Mouse (Mus musculus) kidney, adult 2 months (tissue): Measurements from ENCODE around the gene Chic2. TPM values are rescaled to one million over a fixed set of nuclear protein-coding genes. Genes with fewer than 3 reads are reported as not detected.

ENCODE experiments used
- DNase-seq: peaks from one replicate; pipeline ENCODE4 v3.0.0; 2021
- H3K27ac ChIP-seq: fragments of 200-500 bp; 2 replicates; pipeline ENCODE4 v1.5.1; 2012; ENCODE audit warnings: low read depth, low read length, control low read depth, inconsistent platforms; ENCODE audit not compliant: insufficient read depth
- H3K27me3 ChIP-seq: fragments of 200-500 bp; replicated peaks from 2 replicates; pipeline ENCODE4 v1.6.1; 2012; ENCODE audit warnings: mild to moderate bottlenecking, moderate library complexity, low read length, inconsistent platforms; ENCODE audit not compliant: control insufficient read depth, insufficient read depth
- H3K36me3 ChIP-seq: fragments of 200-500 bp; 2 replicates; pipeline ENCODE4 v1.6.1; 2012; ENCODE audit warnings: mild to moderate bottlenecking, moderate library complexity, low read length, inconsistent platforms; ENCODE audit not compliant: control insufficient read depth, insufficient read depth
- H3K4me1 ChIP-seq: fragments of 200-500 bp; 2 replicates; pipeline ENCODE4 v1.6.1; 2011; ENCODE audit warnings: low read length; ENCODE audit not compliant: control insufficient read depth, insufficient read depth
- H3K4me3 ChIP-seq: fragments of 200-500 bp; 2 replicates; pipeline ENCODE4 v1.5.1; 2011; ENCODE audit warnings: mild to moderate bottlenecking, low read depth, low read length, control low read depth; ENCODE audit not compliant: insufficient read depth
- CTCF ChIP-seq: fragments of 200-500 bp; conservative IDR thresholded peaks from 2 replicates; pipeline ENCODE4 v1.5.1; 2011; ENCODE audit warnings: low read depth, mild to moderate bottlenecking, control low read depth, low read length, moderate library complexity, mixed read lengths; ENCODE audit not compliant: insufficient read depth, insufficient read length
- POLR2A ChIP-seq: fragments of 200-500 bp; IDR thresholded peaks from one replicate; pipeline ENCODE4 v1.6.1; 2011; ENCODE audit warnings: low read depth, low read length, control low read depth
- WGBS: fragments of 180-500 bp; shearing (Covaris S2); methylation state at CpG from one replicate; pipeline ENCODE4 v1.1.7; 2018; 5-methylcytosine and 5-hydroxymethylcytosine counted together
- polyA plus RNA-seq: library from polyadenylated mRNA; depleted of rRNA; stranded (reverse); fragments of >200 nt; gene quantifications from 2 replicates; pipeline ENCODE4 v1.2.3, GENCODE M21; 2012; rRNA removed

Chic2 gene
- polyA plus RNA-seq = 4.3 and 6.1 TPM in 2 replicates

- peak; percentile 90 for DNase-seq
- Histone ChIP-seq H3K4me3 (peak within 1 kb of the TSS; percentile 93), H3K36me3 (no peaks in the 10 kb centered on the region), H3K27ac (peak within 1 kb of the TSS; percentile 61), H3K4me1 (peaks cover 7% of the 10 kb centered on the region; the same call in 1 of the 2 replicates), H3K27me3 (no peaks in the 10 kb centered on the region)
- TF ChIP-seq CTCF (no peak), POLR2A (no peak)
- WGBS = 5% methylated on average over 76 of the region's 90 CpGs
Observed at GRCm38 (mm10) chr5:75044310-75044904, at the start of gene Chic2. Gene Chic2 (minus strand): TSS chr5:75044774.

- no peaks in the 10 kb centered on the region for H3K4me1 ChIP-seq
- TF ChIP-seq CTCF (no peak), POLR2A (no peak)
- no peak overlapping the region for H3K27ac ChIP-seq
- no peaks in the 10 kb centered on the region for H3K36me3 ChIP-seq
- DNase-seq = no peak
- H3K4me3 ChIP-seq = no peak overlapping the region
- peaks cover 3% of the 10 kb centered on the region for H3K27me3 ChIP-seq
- 41% methylated on average over 4 of the region's 4 CpGs for WGBS
Observed at GRCm38 (mm10) chr5:75085906-75086305, 41.3 kb upstream of the Chic2 start.

- TF ChIP-seq CTCF (no peak), POLR2A (no peak)
- peaks cover 3% of the 10 kb centered on the region for H3K27me3 ChIP-seq
- 7% methylated on average over 17 of the region's 17 CpGs for WGBS
- H3K27ac ChIP-seq = no peak overlapping the region
- no peak for DNase-seq
- H3K4me3 ChIP-seq = no peak overlapping the region
- H3K4me1 ChIP-seq = no peaks in the 10 kb centered on the region
- H3K36me3 ChIP-seq = no peaks in the 10 kb centered on the region
Observed at GRCm38 (mm10) chr5:75085521-75085875, 40.9 kb upstream of the Chic2 start.

GRCm38 (mm10) chr5:75084871-75085520 lies 40.4 kb upstream of the Chic2 start:
- no peak for TF ChIP-seq POLR2A
- no peak for TF ChIP-seq CTCF
- Histone ChIP-seq H3K4me3 (no peak overlapping the region), H3K4me1 (no peaks in the 10 kb centered on the region), H3K27me3 (peaks cover 3% of the 10 kb centered on the region), H3K36me3 (no peaks in the 10 kb centered on the region), H3K27ac (no peak overlapping the region)
- 7% methylated on average over 25 of the region's 25 CpGs for WGBS
- DNase-seq = no peak

- Histone ChIP-seq H3K36me3 (no peaks in the 10 kb centered on the region), H3K4me3 (no peak overlapping the region), H3K4me1 (no peaks in the 10 kb centered on the region), H3K27ac (no peak overlapping the region), H3K27me3 (peaks cover 3% of the 10 kb centered on the region)
- 9% methylated on average over 8 of the region's 8 CpGs for WGBS
- no peak for DNase-seq
- TF ChIP-seq CTCF (no peak), POLR2A (no peak)
Observed at GRCm38 (mm10) chr5:75084393-75084870, 39.9 kb upstream of the Chic2 start.

GRCm38 (mm10) chr5:75083591-75084392 lies 39.2 kb upstream of the Chic2 start:
- H3K36me3 ChIP-seq = no peaks in the 10 kb centered on the region
- DNase-seq = no peak
- H3K27me3 ChIP-seq = peaks cover 3% of the 10 kb centered on the region
- no peak overlapping the region for H3K27ac ChIP-seq
- no peak overlapping the region for H3K4me3 ChIP-seq
- no peaks in the 10 kb centered on the region for H3K4me1 ChIP-seq
- TF ChIP-seq CTCF = no peak
- TF ChIP-seq POLR2A = no peak
- 6% methylated on average over 27 of the region's 27 CpGs for WGBS

- no peak overlapping the region for H3K4me3 ChIP-seq
- DNase-seq = no peak
- H3K27ac ChIP-seq = no peak overlapping the region
- TF ChIP-seq POLR2A = no peak
- TF ChIP-seq CTCF = no peak
- no peaks in the 10 kb centered on the region for H3K4me1 ChIP-seq
- H3K27me3 ChIP-seq = peaks cover 3% of the 10 kb centered on the region
- H3K36me3 ChIP-seq = no peaks in the 10 kb centered on the region
- 8% methylated on average over 14 of the region's 14 CpGs for WGBS
Observed at GRCm38 (mm10) chr5:75083061-75083460, 38.5 kb upstream of the Chic2 start.
